Mouse (Mus musculus) spleen, adult 18-20 months (tissue): ENCODE measurements around the gene Gm20388.

Source experiments
- DNase-seq, 2 experiments: peaks; one replicate each; pipeline ENCODE4 v3.0.0; 2022; ENCODE audit warnings: mixed read lengths in 2 of 2

Gm20388 gene

DNA sequence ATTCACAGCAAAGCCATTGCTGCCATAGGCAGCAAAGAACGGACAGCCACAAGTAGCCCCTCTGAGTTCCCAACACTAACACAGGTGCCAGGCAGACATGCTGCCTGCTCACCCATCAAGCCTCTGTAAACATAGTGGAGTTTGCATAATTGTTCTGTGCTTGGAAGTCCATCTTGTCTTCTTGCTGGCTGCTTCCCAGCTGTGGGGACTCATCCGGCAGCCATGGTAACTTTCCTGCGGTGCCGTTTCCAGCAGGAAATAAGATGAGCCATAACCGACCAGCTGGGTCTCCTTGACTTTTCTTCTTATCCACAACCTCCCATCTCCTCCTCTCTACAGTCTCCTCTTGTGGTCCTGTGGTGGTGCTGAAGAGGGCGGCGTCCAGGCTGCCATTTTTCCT is 787.8 kb downstream of the Gm20388 start:
- DNase-seq: no peak

DNA sequence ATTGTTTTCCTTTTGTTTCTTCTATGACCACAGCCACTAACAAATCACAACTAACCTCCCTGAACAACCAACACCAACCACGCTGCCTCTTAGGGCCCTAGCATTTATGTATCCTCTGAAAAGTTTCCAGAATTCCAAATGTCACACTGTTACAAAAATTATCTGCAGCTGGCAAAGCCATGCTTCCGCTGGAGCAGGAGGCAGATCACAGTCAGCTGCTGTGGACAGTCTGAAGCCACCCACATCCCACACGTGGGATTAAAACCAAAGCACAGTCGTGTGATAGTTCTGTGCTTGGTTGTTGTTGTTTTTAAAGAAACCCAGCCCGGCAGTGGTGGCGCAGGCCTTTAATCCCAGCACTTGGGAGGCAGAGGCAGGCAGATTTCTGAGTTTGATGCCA is 788.4 kb downstream of the Gm20388 start:
- DNase-seq: no peak

DNA sequence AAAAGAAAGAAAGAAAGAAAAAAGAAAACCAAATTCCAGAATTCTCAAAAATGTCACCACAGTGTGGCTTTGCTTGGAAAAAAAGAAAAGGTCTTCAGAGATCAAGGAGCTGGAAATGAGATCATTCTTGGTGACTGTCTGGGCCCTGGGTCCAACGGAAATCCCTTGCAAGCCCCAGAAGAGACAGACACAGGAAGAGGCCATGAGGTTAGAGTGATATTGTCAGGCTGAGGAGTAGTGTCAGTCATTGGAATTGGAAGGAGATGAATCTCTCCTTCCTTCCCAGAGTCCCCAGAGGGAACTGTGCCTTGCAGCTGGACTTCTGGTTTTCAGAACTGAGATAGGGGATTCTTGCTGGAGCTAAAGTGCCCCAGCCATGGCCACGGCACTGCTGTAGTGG is 788.9 kb downstream of the Gm20388 start:
- DNase-seq: no peak

DNA sequence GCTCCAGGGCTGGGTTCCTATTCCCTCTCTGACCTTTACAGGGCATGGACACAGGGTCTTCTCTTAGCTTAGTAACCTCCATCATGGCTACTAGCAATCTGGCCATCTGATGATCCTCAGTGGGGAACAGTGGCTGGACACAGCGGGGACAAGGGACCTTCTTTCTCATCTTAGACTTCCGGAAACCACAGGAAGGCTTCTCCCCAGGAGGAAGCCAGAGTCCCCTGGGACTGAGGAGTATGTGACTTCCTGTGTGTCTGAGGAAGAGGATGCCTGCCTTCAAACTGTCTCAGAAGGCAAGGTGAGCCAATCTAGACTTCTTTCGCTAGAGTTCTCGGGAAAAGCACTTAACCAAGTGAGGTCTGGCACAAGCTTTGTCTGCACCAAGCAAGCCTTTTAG is 789.4 kb downstream of the Gm20388 start:
- DNase-seq: no peak

DNA sequence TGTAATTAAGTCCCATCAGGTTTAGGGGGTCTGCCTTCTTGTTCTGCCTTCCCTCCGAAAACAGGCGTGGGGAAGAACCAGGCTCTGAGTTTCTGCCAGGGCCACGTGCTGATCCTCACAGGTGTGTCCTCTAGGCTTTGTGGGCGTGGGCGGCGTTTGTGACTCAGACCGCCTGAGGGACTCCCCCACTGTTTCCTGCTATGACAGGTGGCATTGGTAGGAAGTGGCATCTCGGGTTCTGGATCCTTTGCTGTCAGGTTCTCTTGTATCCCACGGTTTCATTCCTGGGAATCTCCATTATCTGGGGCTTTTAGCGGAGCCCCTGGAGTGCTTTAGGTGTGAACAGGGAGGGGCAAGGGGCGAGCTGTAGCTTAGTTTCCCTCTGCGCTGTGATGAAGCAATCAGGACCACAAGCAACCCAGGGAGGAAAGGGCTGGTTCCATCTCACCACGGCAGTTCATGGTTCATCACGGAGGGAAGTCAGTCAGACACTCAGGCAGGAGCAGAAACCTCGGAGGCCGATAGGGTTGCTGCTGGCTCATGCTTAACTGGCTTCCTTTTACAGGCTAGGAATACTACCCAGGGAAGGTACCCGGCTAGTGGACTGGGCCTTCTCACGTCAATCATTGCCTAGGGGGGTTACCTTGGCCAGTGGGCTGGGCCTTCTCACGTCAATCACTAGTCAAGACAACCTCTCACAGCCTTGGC is 791.3 kb downstream of the Gm20388 start:
- peak; percentile 75 to 78 for DNase-seq

DNA sequence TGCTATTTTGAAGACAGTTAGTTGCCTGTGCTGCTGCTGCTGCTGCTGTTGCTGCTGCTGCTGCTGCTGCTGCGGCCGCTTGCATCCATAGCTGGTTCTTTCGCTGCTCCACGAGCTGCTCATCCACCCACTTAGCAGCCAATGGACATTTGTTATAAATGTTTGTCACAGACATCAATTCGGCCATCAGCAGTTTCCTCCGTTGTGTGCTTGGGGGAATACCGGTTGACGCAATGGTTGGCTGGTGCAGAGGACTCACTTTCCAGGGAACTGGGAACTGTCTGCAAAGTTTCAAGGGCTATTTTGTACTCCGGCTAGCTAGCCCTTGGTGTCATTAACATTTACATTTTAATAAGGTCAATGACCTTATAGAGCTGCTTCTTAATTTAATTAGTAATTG is 793.6 kb downstream of the Gm20388 start:
- no peak for DNase-seq

DNA sequence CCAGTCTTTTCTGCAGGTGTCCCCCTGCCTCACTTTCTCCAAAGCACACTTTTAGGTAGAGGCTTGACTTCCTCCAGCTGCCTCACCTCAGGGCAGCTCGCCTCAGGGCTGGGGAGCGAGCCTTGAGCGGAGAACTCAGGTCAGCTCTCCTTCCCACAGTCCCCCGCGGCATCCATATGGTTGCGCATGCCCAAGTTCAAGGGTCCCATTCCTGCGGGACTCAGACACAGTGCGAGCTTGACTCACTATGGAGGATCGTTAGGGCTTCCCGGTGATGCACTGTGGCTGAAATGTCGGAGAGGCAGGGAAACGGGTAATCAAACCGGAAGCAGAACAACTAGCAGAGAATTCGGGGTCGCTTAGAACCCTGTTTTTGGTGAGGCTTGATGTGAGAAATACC is 794.5 kb downstream of the Gm20388 start:
- DNase-seq: no peak

DNA sequence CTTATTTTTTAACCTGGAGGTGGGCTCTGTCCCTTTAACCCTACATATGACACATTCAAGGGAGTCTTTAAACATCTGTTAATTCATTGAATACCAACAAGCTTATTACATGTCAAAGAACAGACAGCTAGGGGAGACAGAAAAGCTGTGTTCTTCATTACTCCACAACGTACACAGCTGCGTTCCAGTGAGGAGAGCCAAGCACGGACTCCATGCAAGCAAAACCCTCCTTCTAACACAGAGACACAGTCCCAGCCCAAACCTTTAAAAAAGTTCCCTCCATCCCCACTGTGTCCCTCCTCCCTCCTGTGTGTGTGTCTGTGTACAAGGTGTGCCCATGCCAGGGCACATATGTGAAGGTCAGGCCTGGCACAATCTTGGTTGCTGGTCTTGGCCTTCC is 795.6 kb downstream of the Gm20388 start:
- no peak for DNase-seq

DNA sequence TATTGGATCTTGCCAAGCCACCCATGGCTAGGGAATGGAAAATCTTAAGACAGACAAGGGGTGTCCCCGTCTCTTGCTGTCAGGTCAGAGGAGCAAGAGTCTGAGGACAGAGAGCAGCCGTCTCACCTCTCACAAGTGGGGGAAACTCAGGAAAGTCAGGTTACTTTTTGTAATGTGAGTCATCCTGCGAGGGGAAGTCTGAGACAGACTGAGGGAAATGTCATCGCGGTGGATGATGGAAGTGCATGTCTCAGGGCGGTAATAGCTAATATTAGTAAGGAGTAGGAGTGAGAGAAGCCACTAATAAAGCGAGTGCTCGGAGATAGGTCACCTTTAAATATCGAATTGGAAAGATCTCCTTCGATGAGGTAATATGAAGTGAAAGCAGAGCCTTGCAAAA is 798.5 kb downstream of the Gm20388 start:
- DNase-seq: no peak

DNA sequence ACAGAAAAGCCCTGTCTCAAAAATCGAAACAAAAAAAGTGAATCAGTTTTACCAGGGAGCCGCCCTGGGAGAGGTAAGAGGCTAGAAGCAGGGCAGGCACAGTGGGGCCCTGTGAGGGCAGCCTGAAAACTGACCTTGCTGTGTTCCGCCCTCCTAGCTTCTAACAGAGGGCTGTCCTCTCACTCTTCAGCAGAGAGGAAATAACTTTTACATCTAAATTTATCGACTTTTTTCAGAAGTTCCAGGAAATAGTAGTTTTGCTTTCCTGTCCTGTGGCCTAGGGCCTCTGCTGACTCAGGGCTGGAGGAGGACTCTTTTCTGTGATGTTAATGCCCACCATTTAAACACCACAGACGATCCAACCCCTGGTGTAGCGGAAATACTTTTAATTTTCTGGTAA is 804.6 kb downstream of the Gm20388 start:
- DNase-seq: no peak

DNA sequence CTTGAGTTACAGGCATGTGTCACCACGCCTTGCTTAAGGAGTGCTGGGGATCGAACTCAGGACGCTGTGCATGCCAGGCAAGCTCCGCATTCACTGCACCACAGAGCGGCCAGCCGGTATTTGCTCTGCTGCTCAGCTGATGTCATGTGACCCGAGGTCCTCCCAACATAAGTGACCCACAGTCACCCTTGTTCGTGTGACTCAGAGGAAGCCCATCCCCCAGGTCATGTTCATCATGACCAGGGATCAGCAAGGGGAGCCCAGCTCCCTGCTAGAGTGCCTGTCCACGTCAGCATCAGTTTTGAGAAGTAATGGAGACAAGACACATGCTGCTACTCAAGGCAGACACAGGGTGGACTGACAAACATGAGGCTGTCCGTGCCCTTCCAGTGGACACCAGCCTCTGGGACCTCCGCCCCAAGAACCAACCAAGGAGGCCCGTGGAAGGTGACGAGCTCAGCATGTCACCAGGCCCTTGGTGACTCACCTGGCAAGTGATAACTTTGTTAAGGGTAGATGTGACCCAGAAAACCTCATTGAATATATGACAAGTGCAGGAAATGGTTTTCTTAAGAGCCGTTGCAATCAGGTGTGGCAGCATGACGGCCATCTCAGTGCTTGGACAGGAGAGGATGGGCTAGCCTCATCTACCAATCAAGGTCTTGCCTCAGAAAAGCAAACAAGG is 805.5 kb downstream of the Gm20388 start:
- no peak for DNase-seq

DNA sequence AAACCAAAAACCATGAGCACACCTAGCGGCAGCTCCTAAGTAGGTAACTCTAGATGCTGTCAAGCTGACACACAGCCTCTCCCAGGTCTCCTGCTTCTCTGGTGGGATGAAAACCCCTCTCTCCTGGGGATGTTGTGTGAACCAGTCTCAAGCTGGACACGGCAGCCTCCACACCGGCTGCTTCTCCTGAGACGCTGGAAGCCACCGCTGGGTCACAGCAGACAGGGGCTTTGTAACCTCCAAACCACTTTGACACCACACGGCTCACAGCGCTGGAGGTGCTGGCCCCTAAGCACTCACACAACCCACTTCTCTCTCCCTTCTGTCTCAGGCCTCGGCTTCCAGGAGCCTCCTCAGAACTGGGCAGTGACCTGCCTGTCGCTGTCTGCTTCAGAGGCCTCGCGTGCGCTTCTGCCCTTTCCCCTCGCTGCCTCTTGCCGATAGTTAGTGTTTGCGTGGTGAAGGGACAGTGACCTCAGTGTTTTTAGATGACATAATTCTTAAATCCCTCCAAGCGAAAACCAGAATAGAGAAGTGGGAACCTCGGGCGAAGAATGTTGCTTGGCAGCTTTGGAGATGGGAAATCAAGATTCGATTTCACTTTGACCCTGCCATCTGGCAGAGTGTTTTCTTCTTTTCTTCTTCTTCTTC is 809.1 kb downstream of the Gm20388 start:
- DNase-seq: no peak

DNA sequence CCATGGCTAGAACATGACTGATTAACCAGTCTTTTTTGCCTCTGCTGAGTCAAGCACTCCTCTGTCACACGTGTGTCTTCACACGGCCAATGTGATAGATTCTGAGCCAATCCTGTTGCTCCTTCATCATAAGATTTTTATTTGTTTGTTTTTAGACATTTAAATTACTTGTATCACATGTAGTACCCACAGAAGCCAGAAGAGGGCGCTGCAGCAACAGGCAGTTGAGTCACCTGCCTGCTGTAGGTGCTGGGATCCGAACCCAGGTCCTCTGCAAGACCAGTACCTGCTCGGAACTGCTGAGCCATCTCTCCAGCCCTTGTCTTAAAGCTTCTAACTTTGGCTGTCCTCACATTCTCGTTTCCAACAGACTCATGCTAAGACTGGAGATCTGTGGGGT is 812.4 kb downstream of the Gm20388 start:
- no peak for DNase-seq

DNA sequence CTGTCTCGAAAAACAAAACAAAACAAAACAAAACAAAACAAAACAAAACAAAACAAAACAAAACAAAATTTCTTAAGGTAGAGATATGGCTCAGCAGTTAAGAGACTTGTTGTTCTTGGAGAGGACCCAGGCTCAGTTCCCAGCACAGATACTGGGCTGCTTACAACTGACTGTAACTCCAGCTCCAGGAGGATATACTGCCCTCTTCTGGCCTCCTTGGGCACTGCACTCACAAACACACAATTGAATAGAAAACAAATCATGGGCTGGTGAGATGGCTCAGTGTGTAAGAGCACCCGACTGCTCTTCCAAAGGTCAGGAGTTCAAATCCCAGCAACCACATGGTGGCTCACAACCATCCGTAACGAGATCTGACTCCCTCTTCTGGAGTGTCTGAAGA is 813.5 kb downstream of the Gm20388 start:
- DNase-seq: peak in 1 of 2 experiments; percentile 36

DNA sequence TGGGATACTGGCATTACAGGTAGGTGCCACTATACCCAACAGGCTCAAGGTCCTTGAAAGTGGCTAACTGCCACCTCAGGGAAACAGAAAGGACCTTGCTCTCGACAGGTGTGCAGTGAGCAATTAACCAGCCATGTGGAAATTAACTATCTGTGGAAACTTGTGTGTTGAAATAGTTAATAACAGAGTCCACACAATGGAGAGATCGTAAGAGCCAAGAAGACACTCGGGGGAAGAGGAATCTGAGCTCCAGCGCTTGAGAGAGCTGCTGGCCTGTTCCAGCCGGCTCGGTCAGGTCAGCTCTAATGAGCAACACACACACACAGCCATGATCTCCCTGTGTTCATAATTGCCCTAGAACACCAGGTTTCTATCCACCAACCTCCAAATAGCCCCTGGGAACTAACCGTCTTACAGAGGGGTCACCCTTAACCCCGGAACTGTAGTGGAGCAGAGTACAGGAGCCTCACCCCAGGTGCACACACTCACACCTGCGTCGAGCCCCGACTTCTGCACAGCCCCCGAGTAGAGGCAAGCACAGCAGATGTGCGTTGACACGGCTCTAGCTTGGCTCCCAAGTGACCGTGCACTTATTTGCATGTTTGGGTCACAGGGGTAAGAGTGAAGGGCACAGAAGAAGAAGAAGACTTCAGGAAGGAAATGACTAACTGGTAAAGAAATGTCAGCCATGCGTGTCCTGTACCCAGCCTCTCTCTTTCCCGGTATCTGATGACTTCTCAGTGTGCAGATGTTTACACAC is 814.4 kb downstream of the Gm20388 start:
- peak; percentile 70 to 78 for DNase-seq

DNA sequence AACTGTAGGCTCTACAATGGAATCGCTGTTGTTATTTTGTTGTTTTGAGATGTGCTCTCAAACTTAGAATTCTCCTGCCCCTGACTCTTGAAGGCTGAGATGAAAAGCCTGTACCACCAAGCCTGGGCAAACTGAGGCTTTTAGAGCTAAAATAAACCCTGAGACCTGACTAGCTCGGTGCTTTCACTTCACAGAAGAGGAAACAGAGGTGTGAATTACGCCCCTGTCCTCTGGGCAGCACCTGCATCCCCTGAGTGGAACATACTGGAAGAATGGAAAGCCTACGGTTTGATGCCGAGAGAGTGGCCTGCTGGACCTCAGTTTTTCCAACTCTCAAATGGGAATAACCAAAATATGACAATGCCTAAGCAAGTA is 814.9 kb downstream of the Gm20388 start:
- peak in 1 of 2 experiments; percentile 43 for DNase-seq

DNA sequence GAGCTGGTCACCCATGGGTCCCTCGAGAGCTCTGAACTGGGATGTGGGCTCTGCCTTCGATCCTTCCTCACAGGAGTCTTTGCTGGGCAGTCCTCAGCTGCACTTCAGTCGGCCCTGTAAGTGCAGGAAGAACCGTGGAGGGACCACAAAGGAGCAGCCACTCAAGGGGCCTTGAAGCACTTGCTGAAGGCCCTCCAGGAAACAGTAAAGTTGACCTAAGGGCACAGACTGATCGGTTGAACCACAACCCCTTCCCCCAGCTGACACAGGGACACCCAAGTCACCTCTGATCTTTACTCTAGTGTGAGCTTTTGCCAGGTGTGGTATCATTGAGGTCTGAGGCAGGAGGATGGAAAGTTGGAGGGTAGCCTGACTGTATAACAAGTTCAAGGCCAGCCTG is 815.4 kb downstream of the Gm20388 start:
- DNase-seq: peak in 1 of 2 experiments; percentile 35

DNA sequence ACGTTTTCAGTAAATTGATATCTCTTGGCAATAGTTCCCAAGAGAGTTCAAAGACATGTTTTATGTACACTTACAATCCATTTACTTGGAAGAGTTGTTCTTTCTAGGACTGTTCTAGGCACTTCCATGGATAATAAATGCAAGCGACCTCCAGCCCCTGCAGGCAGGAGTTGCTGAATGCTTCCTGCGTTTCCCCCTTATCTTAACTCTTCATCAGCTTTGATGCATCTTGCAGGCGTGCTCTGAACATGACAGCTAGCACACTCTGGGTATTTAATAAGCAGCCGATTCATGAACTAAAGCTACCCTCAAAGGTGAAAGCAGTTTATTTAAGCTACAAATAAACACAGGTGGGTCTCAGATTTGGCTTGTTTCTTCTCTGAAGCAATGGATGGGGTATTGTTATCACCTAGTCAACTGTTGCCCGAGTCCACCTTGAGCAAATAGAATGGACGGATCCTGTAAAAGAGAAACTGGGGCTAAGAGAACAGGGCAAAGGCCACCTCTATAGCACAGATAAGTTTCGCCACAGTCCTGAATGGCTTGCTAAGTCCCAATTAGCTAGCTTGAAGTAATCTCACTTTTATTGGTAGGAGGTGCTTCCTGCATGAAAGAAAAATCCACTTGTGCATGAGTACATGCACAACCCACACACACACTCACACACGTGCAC is 818.0 kb downstream of the Gm20388 start:
- no peak for DNase-seq

DNA sequence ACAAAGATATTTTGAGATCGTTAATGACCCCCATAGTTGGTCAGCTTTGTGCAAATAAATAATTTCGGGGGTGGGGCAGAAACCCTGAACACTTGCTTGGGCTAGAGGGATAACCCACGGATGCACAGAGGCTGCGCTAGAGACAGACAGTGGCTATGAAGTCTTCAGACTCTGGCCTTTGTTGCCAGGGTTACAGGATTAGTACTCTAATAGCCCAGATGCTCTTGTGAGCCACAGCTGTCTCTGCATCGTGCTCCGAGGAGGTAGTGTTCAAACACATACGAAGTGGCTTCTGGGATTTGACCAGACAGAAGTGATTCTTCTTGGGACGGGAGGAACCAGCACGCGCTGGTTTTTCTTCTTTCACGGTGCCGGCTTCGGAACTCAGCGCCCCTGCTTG is 820.9 kb downstream of the Gm20388 start:
- DNase-seq: no peak

DNA sequence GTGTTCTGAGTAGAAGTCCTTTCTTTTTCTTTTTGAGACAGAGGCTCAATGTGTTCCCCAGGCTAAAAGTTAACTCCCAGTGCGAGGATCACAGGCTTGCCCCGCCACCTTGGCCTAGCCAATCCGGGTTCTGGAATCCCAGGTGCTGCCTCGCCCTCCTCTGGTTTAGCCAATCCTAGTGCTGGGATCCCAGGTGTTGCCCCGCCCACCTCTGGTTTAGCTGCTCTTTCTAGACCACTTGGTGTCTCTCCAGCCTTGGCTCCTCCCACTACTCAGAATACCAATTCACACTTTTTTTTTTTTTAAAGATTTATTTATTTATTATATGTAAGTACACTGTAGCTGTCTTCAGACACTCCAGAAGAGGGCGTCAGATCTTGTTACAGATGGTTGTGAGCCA is 821.4 kb downstream of the Gm20388 start:
- no peak for DNase-seq

DNA sequence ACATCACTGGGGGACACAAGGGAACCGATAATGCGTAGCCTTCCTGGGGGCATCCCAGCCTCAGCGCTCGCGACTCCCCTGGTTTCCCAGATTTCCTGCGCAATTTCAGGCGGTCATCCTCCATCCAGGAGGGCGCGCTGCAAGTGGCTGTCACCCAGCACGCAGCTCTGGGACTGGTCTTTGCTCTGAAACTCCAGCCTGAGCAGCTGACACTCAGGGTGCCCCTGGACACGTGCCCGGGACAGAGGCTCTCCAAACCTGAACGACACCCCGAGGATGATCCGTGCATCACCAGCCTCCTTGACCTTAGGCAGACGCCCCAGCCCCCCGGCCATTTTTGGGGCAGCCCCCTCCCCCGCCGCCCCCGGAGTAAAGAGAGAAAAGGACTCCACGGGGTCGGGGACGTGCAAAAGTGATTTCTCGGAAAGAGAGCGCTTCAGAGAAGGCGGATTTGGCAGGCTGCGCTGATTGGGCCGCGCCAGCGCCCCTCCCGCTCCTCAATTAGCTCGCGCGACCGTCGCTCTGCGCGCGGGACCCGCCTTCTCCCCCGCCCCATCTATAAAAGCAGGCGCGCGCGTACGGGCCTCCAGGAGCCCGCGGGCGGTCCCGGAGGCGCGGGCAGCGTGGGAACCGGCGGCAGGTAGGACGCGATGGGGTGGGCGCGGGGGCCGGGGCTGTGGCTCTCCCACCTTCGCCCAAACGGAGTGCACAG is 825.3 kb downstream of the Gm20388 start, which contains the start of gene Irf8:
Gene Irf8 (plus strand): TSS at position 589 of the 712 bp plus-strand sequence.
- DNase-seq: peak; percentile 90 to 94

DNA sequence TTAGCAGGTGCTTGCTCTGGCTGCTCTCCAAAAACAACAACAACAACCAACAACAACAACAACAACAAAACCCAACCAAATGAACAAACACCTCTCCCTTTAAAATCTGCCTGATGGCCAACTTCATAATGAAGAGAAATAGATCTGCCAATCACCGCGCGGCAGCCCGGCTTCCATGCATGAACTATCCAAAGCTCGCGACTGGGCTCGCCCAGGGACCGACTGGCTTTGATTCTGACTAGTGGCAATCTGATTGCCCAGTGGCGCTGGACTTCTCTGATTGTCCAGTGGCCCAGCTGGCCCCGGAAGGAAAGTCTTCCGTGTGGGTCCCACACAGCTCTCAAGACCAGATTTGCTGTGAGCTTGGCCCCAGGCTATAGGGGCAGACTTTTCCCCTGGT is 825.8 kb downstream of the Gm20388 start:
- no peak for DNase-seq
